Comparison of ENCODE assay signal across 17 mouse cellular contexts in the genomic region with DNA sequence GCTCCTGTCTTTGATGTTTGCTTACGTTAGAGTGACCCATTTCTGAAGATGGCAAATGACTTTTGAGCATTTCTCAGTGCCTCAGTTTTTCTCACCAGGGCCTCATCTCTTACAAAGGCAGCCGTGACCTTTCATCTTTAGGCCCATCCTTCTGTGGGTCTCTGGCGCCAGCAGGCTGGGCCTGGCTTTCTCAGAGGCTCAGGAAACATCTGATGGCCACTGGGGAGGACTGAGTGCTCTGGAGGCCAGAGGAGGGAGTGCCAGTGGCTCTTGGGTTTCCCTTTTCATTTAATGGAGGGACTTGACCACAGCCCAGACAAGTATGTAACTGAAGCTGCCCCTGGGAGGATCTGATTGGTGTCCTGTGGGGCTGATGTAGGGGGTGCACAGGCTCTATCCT. TPM values are rescaled to one million over a fixed set of nuclear protein-coding genes. Genes with fewer than 3 reads are reported as not detected.
DNase-seq lines count a peak whose midpoint lies in the region; ATAC-seq lines count a peak whose summit lies in the region.
"Had no signal": no experiment of that assay in that cellular context is flagged by ENCODE, and none has a peak within 500 bp of the region (broad histone marks: within the 10 kb centered on the region; RNA-seq: fewer than 3 reads in every experiment).

No protein-coding gene starts in this region.

- 0 out of 2 replicates have a peak overlapping the region, but pooled peaks have one; percentile 0 for H3K27ac ChIP-seq in hindbrain, embryonic 13.5 days
- no peak overlapping the region for H3K27ac ChIP-seq in hindbrain, embryonic 11.5 days (ENCODE audit: low read depth, low read length)
- 0 out of 2 replicates have a peak overlapping the region, but pooled peaks have one; percentile 65 for H3K27ac ChIP-seq in liver, embryonic 15.5 days (replicated peaks)
- H3K27ac ChIP-seq: hindbrain, postnatal 0 days; midbrain, embryonic 10.5 days had no signal

- intact Hi-C loops in left cerebral cortex, postnatal 36 days (cut with DNase I) = no loop called here

- no peak overlapping the region for H3K4me3 ChIP-seq in hindbrain, embryonic 13.5 days
- H3K4me3 ChIP-seq in hindbrain, embryonic 11.5 days (ENCODE audit: low read depth, low read length) = no peak overlapping the region
- no peak overlapping the region for H3K4me3 ChIP-seq in liver, embryonic 15.5 days (replicated peaks)
- H3K4me3 ChIP-seq: midbrain, embryonic 10.5 days had no signal

- DNase-seq in adrenal gland, postnatal 10 days = peak; percentile 32
- no peak for DNase-seq in adrenal gland, postnatal 25 days
- no peak for DNase-seq in hindbrain, embryonic 11.5 days (ENCODE audit: low spot score)
- no peak for DNase-seq in liver
- DNase-seq in yolk sac, embryonic 10.5 days (ENCODE audit: low spot score) = peak; percentile 32
- DNase-seq in left cerebral cortex, postnatal 36 days (ENCODE audit: low spot score in 2 of 2) = no peak
- DNase-seq: cerebellum, adult 11-12 months; cerebellum, postnatal 36 days; lung, adult 18-20 months; lung, postnatal 36 days; right cerebral cortex, adult 18-20 months had no signal

- H3K9ac ChIP-seq in hindbrain, embryonic 13.5 days = no peak overlapping the region
- H3K9ac ChIP-seq in hindbrain, embryonic 11.5 days (ENCODE audit: low read depth, low read length) = no peak overlapping the region
- H3K9ac ChIP-seq in liver, embryonic 15.5 days = no peak overlapping the region

- no peaks in the 10 kb centered on the region for H3K36me3 ChIP-seq in hindbrain, embryonic 13.5 days
- H3K36me3 ChIP-seq in hindbrain, embryonic 11.5 days (ENCODE audit: control insufficient read depth, insufficient read depth, low read length) = no peaks in the 10 kb centered on the region
- H3K36me3 ChIP-seq in liver, embryonic 15.5 days (replicated peaks) = no peaks in the 10 kb centered on the region; the same call in 1 of the 2 replicates

- peaks cover 45% of the 10 kb centered on the region for H3K4me1 ChIP-seq in hindbrain, embryonic 13.5 days (replicated peaks)
- H3K4me1 ChIP-seq in hindbrain, embryonic 11.5 days (replicated peaks; ENCODE audit: control insufficient read depth, insufficient read depth, low read length) = no peaks in the 10 kb centered on the region; the same call in 1 of the 2 replicates
- H3K4me1 ChIP-seq in liver, embryonic 15.5 days (replicated peaks) = peaks cover 61% of the 10 kb centered on the region

- H3K27me3 ChIP-seq in hindbrain, embryonic 13.5 days = no peaks in the 10 kb centered on the region
- no peaks in the 10 kb centered on the region for H3K27me3 ChIP-seq in hindbrain, embryonic 11.5 days (ENCODE audit: control insufficient read depth, insufficient read depth, low read length)
- no peaks in the 10 kb centered on the region for H3K27me3 ChIP-seq in liver, embryonic 15.5 days
- H3K27me3 ChIP-seq: CH12.LX had no signal

- ATAC-seq in hindbrain, embryonic 13.5 days (ENCODE audit: low FRiP score) = no peak
- ATAC-seq in hindbrain, embryonic 11.5 days (ENCODE audit: low FRiP score) = no peak
- no peak for ATAC-seq in liver, embryonic 15.5 days (ENCODE audit: insufficient read depth)
- ATAC-seq: forebrain, embryonic 14.5 days; hindbrain, postnatal 0 days had no signal

- 42% methylated on average over 3 of the region's 3 CpGs for WGBS in hindbrain, embryonic 13.5 days
- WGBS in hindbrain, embryonic 11.5 days = 41% methylated on average over 3 of the region's 3 CpGs
- 46% methylated on average over 3 of the region's 3 CpGs for WGBS in liver, embryonic 15.5 days (ENCODE audit: insufficient replicate concordance)

- no peak overlapping the region for H3K4me2 ChIP-seq in hindbrain, embryonic 13.5 days
- H3K4me2 ChIP-seq in hindbrain, embryonic 11.5 days (replicated peaks; ENCODE audit: low read depth, low read length) = no peak overlapping the region
- H3K4me2 ChIP-seq in liver, embryonic 15.5 days = no peak overlapping the region

- no peaks in the 10 kb centered on the region for H3K9me3 ChIP-seq in hindbrain, embryonic 13.5 days
- H3K9me3 ChIP-seq in hindbrain, embryonic 11.5 days (ENCODE audit: control insufficient read depth, low read length) = no peaks in the 10 kb centered on the region
- H3K9me3 ChIP-seq in liver, embryonic 15.5 days (replicated peaks) = no peaks in the 10 kb centered on the region
- H3K9me3 ChIP-seq: midbrain, embryonic 10.5 days had no signal

RNA-seq across cellular contexts. Expression of a gene that starts 38.2 kb away (rescaled TPM):
- 10 to 100 TPM; 33.1 to 43.1 TPM for total RNA-seq in adrenal gland, postnatal 10 days (2021)
- 40.0 and 48.2 TPM in 2 replicates for total RNA-seq in adrenal gland, postnatal 25 days (2021)
- polyA plus RNA-seq in hindbrain, embryonic 13.5 days (2015; fragmentation: Nextera tagmentation; extraction: Ambion mirVana) = 14.3 and 14.9 TPM in 2 replicates
- 34.2 and 34.8 TPM in 2 replicates for polyA plus RNA-seq in hindbrain, embryonic 11.5 days (2014; fragmentation: Nextera tagmentation; extraction: Ambion mirVana)
- polyA plus RNA-seq in liver, embryonic 15.5 days (2015; fragmentation: Nextera tagmentation; extraction: Ambion mirVana) = 9.2 and 11.2 TPM in 2 replicates
- 1 to 10 TPM; 3.6 to 3.8 TPM for total RNA-seq in left cerebral cortex, postnatal 36 days (2021)

Comparison
In these comparisons a context has a peak if more than half of its experiments do, and no peak if none do; other contexts are left out.
1. DNase-seq: peak in adrenal gland, postnatal 10 days (single experiment) and yolk sac, embryonic 10.5 days (single experiment); none in adrenal gland, postnatal 25 days (single experiment), hindbrain, embryonic 11.5 days (single experiment), liver (single experiment) and left cerebral cortex, postnatal 36 days (0 of 2).